Mouse (Mus musculus): Measurements from ENCODE around the gene Hs3st2. TPM values are rescaled to one million over a fixed set of nuclear protein-coding genes. Genes with fewer than 3 reads are reported as not detected.

Hs3st2 gene
- total RNA-seq, 2 experiments from 2014 or later = not detected

DNA sequence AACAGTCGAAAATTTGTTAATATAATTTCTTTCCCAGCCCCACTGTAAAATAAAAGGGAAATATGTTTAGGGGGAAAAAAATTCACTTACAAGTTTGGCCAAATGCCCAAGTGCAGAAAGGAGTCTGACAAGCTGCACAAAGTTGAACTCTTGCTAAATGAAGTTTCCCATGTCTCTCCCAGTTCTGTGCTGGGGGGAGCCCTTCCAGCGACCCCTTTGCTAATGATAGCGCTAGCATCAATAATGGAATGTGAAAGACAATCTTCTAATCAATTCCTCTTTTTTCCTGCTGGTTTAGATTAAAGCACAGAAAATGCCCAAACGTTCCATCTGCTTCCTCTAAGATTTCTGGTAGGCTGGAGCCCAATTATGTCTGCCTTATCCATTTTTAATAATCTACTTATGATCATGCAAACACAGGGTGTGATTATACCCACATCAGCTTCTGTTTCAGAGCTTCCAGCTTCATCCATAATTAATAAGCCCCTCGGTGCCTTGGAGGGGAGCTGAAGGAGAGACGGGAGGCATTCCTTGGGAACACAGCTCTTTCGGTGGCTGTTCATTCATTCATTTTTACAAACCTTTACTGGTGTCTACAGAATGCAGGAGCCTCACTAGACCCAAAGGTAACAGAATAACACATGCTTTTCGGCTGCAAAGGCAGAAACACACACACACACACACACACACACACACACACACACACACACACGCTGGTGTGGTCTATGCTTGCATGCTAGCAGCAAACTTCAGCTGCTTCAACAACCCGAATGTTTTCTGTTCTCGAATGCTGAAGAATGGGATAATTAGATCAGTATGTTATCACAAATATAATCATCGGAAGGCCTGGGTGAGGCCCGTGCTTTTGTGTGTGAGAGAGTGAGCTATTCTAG, 59.5 kb downstream of the Hs3st2 start:
- intact Hi-C loops (cut with DNase I; ENCODE audit: low total_unique reads) = no loop called here
- no peak for DNase-seq

DNA sequence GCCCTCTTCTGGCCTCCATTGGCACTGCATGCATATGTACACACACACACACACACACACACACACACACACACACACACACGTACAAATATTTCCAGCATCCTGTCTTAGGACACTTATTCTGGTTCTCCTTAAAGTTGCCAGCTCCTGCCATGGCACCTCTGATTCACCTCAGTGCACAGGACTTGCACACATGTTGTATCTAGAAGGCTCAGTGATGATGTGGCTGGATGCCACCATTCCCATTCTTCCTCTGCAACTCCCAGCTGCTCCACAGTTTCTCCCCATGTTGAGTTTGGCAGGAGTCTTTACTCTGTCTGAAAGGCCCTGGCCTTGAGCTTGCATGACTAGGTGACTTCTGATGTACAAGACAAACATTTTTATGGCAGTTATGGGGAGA, 65.1 kb downstream of the Hs3st2 start:
- no peak for DNase-seq
- intact Hi-C loops (cut with DNase I; ENCODE audit: low total_unique reads) = no loop called here

DNA sequence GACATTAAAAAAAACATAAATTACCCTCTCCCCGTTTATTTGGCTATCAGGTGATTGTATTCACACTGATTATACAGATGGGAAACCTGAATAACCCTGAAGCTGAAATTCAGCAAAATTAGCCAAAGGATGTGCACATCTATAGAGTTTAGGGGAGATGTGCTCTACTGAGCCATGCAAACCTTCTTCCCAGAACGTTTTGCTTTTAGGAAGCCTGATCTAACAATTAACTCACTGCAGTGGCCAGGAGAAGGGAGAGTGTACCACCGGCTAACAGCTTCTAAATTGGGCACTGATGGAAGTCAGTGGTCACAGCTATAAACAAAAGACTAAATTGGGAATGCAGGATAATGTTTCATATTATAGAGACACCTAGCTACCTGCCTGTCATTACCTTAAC, 66.4 kb downstream of the Hs3st2 start:
- intact Hi-C loops (cut with DNase I; ENCODE audit: low total_unique reads) = no loop called here

DNA sequence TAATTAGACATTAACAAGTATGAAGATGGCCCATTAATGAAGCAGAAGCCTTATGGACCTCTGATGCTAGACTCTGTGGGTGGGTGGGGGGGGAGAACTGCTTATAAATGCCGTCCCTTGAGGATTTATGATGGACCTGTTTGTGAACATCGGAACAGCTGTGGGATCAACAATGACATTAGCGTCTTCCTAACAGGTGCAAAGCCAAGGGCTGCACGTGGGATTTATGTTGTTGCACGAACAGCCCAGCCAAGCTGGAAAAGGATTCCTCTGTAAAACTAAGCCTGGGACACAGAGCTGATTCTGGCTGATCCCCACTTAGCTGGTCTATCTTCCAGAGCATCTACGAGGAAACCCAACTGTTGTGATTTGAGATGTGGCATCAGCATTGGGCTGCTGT, 69.0 kb downstream of the Hs3st2 start:
- intact Hi-C loops (cut with DNase I; ENCODE audit: low total_unique reads) = no loop called here
- DNase-seq = no peak

More for the DNA sequence above, 66.4 kb downstream of the Hs3st2 start:
- no peak for DNase-seq

DNA sequence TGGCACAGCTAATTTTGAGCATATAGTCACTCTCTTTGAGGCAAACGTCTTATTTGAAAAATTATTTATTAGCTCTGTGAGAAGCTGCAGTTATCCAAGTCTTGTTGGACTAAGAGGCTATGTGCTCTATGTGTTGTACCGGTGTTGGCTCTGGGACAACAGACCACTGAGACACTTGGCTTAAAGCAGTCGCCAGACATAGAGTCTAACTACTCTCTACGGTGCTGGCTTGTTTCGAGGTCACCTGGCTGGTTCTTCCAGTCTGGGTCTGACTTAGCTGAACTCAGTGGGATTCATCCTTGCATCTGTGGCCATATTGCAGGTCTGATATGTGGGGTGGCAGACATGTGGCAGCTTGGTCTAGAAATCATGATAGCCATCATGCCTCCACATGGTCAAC, 72.8 kb downstream of the Hs3st2 start:
- intact Hi-C loops (cut with DNase I; ENCODE audit: low total_unique reads) = no loop called here
- no peak for DNase-seq

DNA sequence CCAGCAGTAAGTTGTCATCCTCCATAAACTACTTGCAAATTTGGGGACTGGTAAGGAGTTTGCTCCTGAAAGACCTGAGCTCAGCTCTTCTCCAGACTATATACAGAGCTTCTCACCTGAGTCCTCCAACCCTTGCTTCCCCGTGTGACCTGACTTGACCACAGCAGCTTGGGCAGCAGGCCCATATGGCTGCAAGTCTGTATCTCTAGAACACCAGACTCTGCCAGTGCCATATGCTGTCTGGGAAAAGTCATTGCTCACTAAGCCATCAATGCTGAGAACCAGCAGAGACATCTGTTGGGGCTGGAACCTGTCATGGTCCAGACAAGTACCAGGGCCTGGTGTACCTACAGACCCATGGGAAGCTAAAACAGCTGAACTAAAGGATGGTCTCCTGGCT, 73.5 kb downstream of the Hs3st2 start:
- intact Hi-C loops (cut with DNase I; ENCODE audit: low total_unique reads) = no loop called here
- DNase-seq = no peak

DNA sequence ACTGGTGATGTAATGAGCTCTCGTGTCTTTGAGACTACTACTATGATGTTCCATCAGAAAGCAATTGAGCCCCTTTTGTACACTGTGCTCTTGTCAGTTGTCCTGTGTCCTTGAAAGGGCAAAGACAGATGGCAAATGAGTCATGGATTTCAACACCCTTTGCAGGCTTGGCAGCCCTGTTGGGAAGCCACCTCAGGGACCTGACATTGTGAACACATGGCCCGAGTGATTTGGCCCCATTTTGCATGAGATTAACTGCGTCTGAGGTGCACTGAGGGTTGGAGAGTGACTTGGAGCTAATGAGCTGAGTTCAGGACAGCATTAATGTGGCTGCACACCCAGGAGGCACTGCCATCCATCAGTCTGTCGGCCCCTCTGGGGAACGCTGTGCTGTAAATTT, 74.7 kb downstream of the Hs3st2 start:
- intact Hi-C loops (cut with DNase I; ENCODE audit: low total_unique reads) = no loop called here
- DNase-seq = no peak

DNA sequence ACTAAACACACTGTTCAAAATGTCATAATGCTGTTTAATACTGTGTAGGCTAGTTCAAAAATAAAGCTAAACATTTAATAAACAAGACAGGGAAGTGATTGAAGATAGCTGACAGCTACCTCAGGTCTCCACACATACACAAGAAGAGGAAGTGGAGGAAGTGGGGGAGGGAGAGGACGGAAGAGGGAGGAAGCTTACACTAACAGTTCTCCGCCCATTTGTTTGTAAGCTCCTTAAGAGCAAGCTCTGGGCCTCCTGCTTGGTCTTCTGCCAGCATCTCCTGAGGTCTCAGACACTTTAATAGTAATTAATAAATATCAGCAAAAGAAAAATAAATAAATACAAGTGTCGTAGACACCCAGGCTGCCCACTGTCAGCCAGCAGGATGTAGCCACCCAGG, 77.8 kb downstream of the Hs3st2 start:
- peak; percentile 8 for DNase-seq
- intact Hi-C loops (cut with DNase I; ENCODE audit: low total_unique reads) = no loop called here

DNA sequence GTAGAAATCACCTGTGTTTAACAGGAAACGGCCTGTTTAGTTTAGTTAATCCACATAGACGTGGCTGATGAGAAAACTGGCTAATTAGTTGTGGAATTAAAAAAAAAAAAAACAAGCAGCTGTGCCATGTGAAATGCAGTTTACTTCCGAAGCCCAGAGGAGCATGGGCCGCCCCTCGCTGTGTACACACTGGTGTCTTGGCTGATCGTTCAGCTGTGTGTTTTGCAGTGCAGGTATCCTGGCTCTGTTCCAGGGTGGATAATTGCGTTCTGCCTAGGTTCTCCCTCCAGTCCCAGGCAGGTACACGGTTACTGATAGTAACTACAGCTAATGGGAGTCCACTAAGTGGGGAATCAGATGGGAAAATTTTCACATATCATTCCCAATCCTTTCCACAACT, 86.6 kb downstream of the Hs3st2 start:
- intact Hi-C loops (cut with DNase I; ENCODE audit: low total_unique reads) = no loop called here
- no peak for DNase-seq

DNA sequence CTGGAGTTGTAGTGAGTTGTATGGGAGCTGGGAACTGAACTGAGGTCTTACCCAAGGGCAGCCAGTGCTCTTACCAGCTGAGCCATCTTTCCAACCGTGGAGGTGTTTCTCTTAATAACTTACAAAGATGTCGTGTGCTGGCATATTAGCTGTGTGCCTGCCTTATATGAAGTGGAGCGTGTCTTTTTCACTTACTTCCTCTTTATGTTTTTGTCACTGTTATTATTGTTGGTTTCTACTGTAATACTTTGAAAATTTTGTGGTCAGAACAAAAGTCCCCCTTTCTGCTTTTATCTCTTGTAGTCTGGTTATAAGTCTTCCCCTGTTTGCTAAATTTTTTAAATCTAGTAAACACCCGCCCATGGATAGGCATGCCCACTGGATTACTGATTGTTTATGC, 88.4 kb downstream of the Hs3st2 start:
- DNase-seq = no peak
- intact Hi-C loops (cut with DNase I; ENCODE audit: low total_unique reads) = no loop called here

DNA sequence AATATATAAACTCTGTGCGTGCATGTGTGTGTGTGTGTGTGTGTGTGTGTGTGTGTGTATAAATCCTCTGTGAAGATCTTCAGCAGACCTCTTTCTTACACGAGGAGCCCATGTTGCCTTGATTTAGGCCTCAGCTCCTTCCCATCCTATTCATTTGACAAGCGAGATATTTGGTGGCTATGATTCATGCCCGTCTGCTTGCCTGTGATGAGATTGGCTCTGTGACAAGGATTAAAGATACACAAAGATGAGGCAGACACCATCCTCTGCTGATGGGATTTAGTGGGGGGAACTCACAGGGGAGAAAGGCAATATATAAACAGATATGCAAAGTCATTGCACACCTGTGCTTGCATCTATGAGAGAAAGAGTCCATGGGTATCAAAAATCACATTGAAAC, 92.9 kb downstream of the Hs3st2 start:
- DNase-seq = no peak
- intact Hi-C loops (cut with DNase I; ENCODE audit: low total_unique reads) = no loop called here

DNA sequence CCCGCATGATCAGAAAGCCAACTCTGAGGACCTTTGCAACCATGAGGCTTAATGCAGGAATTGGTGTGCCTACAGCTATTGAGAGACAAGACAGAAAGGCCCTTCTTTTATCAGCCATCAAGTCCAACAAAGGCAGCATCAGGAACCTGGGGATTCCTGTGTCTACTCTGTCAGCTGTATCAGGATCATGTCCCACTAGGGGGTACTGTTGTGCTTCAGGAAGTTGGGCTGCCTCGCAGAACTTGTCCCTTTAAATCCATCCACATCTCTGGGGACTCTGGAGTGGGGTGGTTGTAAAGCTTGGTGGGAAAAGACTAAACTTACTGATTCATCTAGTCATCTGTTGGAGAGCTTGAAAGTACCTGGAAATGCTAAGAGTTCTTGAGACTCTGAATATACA, 93.6 kb downstream of the Hs3st2 start:
- intact Hi-C loops (cut with DNase I; ENCODE audit: low total_unique reads) = no loop called here
- no peak for DNase-seq

DNA sequence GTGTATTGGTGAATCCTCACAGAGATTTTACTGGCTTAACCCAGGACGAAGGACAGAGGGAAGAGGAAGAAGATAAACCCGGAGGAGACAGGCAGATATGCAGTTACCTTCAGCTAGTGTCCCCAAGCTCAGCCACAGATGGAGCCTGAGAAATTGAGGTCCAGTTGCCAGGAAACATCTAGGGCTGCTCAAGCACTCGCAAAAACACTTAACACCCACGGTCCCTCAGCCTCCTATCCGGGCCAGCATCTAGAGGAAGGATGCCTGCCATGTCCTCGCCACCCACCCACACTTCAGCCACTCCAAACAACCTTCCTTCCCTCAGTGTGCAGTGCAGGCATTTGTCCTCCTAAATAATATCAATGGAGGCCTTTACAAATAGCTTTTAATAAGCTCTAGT, 95.6 kb downstream of the Hs3st2 start:
- no peak for DNase-seq
- intact Hi-C loops (cut with DNase I; ENCODE audit: low total_unique reads) = no loop called here

DNA sequence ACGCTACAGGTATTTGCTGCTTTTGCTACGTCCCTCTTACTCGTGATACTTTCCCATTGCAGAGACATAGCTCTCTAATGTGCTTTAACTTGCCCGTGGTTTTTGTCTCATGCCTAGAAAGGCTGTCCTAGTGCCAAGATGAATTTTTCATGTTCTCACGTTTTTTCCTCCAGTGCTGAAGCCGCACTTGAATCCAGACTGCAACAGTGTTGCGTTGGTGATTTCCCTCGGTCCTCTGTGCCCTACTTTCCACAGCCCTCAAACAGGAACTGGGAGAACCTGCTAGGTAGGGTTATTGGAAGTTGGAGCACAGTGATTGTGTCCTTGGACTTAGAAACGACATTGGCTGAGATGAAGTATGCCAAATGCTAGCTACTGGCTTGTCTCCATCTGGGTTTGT, 97.7 kb downstream of the Hs3st2 start:
- no peak for DNase-seq

DNA sequence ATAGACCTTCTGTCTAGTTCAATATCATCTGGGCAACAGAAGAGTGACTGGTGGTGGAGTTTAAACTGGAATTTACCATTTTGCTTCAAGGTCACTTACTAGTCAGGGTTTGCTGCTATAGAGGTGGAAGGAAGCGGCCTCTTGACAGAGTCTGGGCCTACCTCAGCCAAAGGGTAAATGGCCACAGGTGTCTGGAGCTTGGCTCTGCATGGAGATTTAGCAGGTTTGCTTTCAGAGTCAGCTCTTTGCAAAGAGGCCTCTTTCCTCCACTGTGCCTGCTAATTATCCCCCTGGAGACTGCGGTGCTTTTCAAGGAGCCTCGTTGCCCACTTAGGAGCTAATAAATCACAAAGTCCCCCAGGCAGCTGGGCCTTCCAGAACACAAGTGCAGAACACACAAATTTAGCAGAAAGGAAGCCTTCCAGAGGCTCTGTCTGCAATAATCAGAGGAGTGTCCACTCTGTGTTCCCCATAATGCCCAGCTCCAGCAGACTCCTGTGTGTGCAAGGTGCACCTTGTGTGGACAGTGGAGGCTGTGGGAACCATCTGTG, 99.9 kb downstream of the Hs3st2 start:
- DNase-seq = no peak
- intact Hi-C loops (cut with DNase I; ENCODE audit: low total_unique reads) = no loop called here

More for the DNA sequence above, 97.7 kb downstream of the Hs3st2 start:
- intact Hi-C loops (cut with DNase I; ENCODE audit: low total_unique reads) = no loop called here

DNA sequence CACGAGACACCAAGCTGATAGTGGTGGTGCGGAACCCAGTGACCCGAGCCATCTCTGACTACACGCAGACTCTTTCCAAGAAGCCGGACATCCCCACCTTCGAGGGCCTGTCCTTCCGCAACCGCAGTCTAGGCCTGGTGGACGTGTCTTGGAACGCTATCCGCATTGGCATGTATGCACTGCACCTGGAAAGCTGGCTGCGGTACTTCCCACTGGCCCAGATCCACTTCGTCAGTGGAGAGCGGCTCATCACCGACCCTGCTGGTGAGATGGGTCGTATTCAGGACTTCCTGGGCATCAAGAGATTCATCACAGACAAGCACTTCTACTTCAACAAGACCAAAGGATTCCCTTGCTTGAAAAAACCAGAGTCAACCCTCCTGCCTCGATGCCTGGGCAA, 108.9 kb downstream of the Hs3st2 start:
- intact Hi-C loops (cut with DNase I; ENCODE audit: low total_unique reads) = no loop called here
- DNase-seq = no peak

DNA sequence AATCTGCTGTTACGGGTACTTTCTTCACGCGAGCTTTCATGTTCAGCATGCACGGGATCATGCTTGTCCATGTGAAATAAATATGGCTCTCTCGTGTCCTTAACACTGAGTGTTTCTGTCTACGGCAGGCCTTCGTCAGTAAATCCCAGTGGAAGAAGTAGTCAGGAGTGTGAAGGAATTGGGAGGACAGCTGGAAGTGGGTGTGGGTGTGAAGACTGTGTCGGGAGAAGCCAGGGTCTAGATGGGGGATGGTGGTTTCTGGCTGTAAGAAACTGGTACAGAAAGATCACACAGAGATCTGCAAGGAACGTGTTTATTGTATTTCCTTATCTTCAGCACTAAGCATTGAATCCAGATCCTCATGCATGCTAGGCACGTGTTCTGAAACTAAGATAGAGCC, 110.0 kb downstream of the Hs3st2 start:
- DNase-seq = no peak
- intact Hi-C loops (cut with DNase I; ENCODE audit: low total_unique reads) = no loop called here

DNA sequence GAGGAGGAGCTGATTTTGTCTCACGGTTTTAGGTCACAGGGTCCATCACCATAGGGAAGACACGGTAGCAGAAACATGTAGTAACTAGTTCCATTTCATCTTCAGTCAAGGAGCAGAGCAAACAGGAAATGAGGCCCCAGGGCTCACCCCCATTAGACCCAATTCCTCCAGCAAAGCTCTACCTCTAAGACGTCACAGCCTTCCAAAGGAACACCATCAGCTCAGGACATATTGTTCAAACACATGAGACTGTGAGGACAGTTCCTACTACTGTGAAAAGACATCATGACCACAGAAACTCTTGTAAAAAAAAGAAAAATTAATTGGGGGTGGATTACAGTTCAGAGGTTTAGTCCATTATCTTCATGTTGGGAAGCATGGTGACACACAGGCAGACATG, 125.1 kb downstream of the Hs3st2 start:
- intact Hi-C loops (cut with DNase I; ENCODE audit: low total_unique reads) = no loop called here
- no peak for DNase-seq

DNA sequence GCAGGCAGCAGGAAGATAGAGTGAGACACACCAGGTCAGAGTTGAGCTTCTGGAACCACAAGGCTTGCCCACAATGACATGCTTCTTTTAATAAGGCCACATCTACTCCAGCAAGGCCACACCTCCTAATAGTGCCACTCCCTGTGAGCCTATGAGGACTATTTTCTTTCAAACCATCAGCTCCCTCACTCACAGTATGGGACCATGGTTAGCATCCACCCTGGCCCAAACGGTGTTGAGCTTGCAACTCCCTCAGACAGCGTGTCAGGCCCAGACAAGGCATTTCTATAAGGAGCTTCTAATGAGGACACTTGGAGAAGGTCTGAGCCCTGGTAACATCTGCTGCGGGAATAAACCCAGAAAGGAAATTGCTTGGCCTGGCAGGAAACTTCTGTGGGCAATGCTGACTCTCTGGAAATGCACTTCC, 125.5 kb downstream of the Hs3st2 start:
- no peak for DNase-seq
- intact Hi-C loops (cut with DNase I; ENCODE audit: low total_unique reads) = no loop called here

DNA sequence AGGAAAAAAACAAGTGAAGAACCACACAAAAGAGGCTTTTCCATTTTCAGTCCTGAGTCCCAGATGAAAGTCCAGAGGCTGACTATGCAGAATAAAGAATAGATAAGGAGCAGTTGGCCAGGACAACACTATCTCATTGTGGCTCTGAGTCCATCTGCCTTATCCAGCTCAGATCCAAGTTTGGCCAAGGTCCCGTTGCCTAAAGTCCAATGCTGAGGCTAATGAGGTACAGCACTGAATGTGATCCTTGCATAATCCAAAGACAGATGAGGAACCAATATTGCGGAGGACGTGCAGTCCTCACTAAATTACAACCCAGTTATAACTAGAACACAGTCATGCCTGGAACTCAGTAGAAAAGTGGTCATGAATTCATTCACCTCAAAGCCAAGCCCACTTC, 130.5 kb downstream of the Hs3st2 start:
- DNase-seq = no peak
- intact Hi-C loops (cut with DNase I; ENCODE audit: low total_unique reads) = no loop called here

DNA sequence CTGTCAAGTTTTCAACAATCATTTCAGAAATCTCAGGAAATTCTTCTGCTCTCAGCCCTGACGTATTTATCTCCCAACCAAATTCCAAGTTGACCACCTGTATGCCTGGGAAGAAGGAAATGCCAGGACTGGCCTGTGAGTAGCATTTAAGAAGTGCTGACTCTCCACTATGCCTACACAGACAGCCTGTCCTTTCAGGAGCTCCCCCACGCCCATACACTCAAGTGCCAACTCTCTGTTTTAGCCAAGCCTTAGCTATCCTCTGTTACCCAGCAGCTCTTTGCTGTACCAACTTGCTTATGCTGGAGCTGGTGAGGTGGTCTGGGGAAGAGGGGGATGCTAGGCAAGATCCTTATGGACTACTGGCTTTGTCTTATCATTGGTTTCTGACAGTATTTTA, 137.4 kb downstream of the Hs3st2 start:
- no peak for DNase-seq
- intact Hi-C loops (cut with DNase I; ENCODE audit: low total_unique reads) = no loop called here
